25 mouse cellular contexts compared by ENCODE assay signal in the genomic region with DNA sequence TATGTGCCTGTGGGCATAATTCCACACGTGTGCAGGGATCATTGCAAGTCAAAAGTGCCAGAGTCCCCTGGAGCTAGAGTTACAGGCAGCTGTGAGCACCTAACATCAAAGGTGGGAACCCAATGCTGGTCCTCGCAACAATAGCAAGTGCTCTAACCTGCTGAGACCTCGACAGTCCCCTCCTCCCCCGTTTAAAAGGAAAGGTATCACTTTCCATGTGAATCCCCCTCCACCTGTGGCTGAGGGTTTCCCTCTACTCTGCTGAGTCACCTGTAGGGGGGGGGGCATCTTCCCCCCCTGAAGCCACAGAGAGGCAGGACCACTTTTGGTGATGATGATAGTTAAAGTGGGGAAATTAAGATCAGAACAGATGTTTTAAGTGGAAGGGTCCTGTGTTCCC.
"Had no signal": no experiment of that assay in that cellular context is flagged by ENCODE, and none has a peak within 500 bp of the region (broad histone marks: within the 10 kb centered on the region; RNA-seq: fewer than 3 reads in every experiment).

No protein-coding gene starts in this region.

- H3K36me3 ChIP-seq: heart, embryonic 10.5 days; heart, embryonic 12.5 days; hindbrain, embryonic 10.5 days; hindbrain, embryonic 12.5 days; hindbrain, embryonic 15.5 days; kidney, embryonic 15.5 days; limb, embryonic 10.5 days; limb, embryonic 12.5 days; liver, embryonic 13.5 days; liver, embryonic 15.5 days had no signal

- H3K27me3 ChIP-seq: heart, embryonic 12.5 days; hindbrain, embryonic 12.5 days; hindbrain, embryonic 15.5 days; kidney, embryonic 15.5 days; limb, embryonic 12.5 days; liver, embryonic 13.5 days; liver, embryonic 15.5 days had no signal

- H3K4me3 ChIP-seq: heart, adult 2 months; heart, embryonic 10.5 days; heart, embryonic 12.5 days; hindbrain, embryonic 10.5 days; hindbrain, embryonic 12.5 days; hindbrain, embryonic 15.5 days; kidney, embryonic 15.5 days; limb, embryonic 10.5 days; limb, embryonic 12.5 days; liver, embryonic 13.5 days; liver, embryonic 15.5 days had no signal

- H3K9me3 ChIP-seq: hindbrain, embryonic 12.5 days; hindbrain, embryonic 15.5 days; kidney, embryonic 15.5 days; limb, embryonic 10.5 days; limb, embryonic 12.5 days; liver, embryonic 13.5 days; liver, embryonic 15.5 days had no signal

- H3K27ac ChIP-seq: heart, adult 2 months; heart, embryonic 10.5 days; hindbrain, embryonic 10.5 days; hindbrain, embryonic 12.5 days; hindbrain, embryonic 15.5 days; hindbrain, postnatal 0 days; kidney, embryonic 15.5 days; kidney, postnatal 0 days; limb, embryonic 10.5 days; limb, embryonic 12.5 days; liver, embryonic 13.5 days; liver, embryonic 15.5 days had no signal

- H3K9ac ChIP-seq: heart, embryonic 12.5 days; hindbrain, embryonic 12.5 days; hindbrain, embryonic 15.5 days; kidney, embryonic 15.5 days; limb, embryonic 12.5 days; liver, embryonic 13.5 days; liver, embryonic 15.5 days had no signal

- DNase-seq: gastrocnemius, postnatal 14 days; gastrocnemius, postnatal 36 days; heart, adult 2 months; heart, postnatal 10 days; heart, postnatal 4 days; kidney, adult 11 months; kidney, adult 2 months; kidney, adult 9 months; kidney, postnatal 14 days; kidney, postnatal 36 days; layer of hippocampus, adult 9-11 months; layer of hippocampus, postnatal 36 days; liver; liver, embryonic 13.5 days had no signal

- H3K4me1 ChIP-seq: heart, embryonic 10.5 days; heart, embryonic 12.5 days; hindbrain, embryonic 12.5 days; hindbrain, embryonic 15.5 days; kidney, embryonic 15.5 days; limb, embryonic 10.5 days; limb, embryonic 12.5 days; liver, embryonic 13.5 days; liver, embryonic 15.5 days had no signal
